Mouse (Mus musculus) induced T-regulatory cell, adult 2 months (primary cell): Measurements from ENCODE around the gene Lrrtm3.

Experiments
- DNase-seq: peaks from one replicate; pipeline ENCODE4 v3.0.0-alpha.2; 2012; ENCODE audit warnings: low read depth

Lrrtm3 gene

DNA sequence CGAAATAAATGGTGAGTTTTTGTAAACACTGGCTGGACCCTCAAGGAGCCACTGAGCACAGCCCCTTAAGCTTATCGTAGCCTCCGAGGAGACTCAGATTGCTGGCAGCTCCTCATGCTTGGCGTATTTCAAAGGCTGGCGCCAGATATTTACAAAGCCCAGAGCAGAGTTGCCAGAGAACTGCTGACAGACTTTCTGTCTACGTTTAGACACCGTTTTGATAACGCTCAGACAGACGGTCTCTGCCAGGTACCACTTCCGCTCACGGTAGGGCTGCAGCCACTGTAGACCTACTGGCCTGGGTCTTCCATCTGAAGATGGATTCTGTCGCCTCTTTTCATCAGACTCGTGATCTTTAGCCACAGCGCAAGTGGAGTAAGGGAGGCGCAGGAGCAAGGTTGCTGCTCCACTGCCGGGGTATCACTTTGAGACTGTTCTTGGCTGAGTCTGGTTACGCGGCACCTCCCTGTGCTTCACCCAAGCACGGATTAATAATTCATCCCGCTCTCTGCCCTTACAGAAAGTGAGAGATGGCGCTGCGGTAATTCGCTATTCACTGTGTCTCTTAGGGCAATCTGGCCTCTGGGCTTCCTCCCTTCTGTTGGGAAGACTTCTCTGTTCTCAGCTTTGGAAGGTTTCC is 203.5 kb downstream of the Lrrtm3 start:
- DNase-seq = no peak

DNA sequence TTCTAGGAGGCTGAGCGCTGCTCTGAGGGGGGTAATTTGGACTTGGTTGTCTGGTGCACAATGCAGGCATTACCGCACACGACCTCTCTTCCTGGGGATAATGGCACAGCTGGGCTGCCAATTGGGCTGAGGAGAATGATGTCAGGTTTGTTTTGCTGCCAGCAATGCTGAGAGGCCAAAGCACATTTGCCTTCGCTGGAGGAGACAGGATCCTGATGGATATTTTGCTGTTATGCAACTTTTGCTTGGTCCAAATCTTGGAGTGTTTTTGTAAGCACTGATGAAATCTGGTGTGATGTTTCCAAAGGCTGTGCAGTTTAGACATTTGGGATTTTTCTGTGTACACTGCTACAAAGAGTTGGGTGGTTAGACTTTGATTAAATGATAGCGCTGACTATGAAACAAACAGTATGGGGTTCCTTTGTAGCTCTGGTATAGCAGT is 209.6 kb downstream of the Lrrtm3 start:
- no peak for DNase-seq
